Mouse (Mus musculus) retina, adult 2 months (tissue): ENCODE results near the gene Gramd1b.

Source experiments
- DNase-seq: peaks from one replicate; pipeline ENCODE4 v3.0.0-alpha.2; 2012; ENCODE audit warnings: low read depth, low spot score

The Gramd1b gene

DNA sequence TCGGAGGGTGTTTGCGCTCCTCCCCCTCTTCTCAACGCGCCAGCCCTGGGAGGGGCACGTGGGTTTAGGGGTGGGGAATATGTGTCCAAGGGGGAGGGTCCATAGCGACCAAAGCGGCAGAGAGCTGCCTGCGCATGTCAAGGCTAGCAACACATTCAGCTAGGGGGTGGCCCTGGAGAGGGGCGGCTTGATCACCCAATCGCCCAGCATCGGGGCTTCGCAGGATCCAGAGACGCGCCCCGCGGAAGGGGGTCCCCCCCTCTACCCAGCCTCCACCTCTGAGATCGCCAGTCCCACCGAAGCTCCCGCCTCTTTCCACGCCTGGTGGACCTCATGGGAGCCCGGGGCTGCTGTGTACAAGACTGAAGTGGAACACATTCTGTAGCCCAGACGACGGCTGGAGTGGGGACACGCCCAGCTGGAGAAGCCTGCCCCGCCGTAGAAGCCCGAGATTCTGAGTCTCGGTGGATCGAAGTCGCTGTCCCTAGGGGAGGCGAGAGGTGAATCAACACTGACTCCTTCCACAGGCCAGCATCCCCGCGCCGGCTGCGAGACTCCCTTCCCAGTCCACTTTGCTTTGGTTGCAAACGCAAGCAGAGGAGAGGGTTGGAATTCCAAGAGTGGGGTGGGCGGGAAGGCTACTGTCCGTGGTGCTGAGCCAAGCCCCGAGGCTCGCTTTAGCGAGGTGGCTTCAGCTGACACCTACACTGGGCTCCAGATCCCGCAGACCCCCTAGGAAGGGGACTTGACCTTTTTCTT lies 261.9 kb downstream of the Gramd1b start, which contains the start of gene Scn3b:
Scn3b (plus strand) TSS at position 115 of the 759 bp plus-strand sequence.
- no peak for DNase-seq

- no peak for DNase-seq
These were observed 262.5 kb downstream of the Gramd1b start for GRCm38 (mm10) chr9:40268748-40269102.

GRCm38 (mm10) chr9:40268040-40268747 lies 263.0 kb downstream of the Gramd1b start:
- no peak for DNase-seq

DNA sequence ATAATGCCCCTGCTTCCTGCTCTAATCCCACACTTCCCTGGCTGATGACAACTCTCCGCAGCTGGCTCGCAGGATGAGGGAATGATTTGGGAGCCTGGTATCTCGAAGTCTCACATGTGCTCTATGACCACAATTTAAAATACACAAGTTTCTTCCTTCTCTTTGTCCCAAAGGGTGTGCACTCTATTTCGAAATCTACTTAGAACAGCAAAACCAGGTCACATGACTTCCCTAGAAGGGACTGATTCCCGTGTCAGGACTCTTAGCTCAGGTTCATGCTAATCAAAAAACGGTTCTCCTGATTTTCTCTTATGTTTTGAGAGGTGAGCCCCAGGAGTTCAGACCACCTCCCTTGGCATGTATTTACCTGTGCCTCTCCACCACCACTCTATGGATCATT lies 267.3 kb downstream of the Gramd1b start:
- DNase-seq, result no peak

DNA sequence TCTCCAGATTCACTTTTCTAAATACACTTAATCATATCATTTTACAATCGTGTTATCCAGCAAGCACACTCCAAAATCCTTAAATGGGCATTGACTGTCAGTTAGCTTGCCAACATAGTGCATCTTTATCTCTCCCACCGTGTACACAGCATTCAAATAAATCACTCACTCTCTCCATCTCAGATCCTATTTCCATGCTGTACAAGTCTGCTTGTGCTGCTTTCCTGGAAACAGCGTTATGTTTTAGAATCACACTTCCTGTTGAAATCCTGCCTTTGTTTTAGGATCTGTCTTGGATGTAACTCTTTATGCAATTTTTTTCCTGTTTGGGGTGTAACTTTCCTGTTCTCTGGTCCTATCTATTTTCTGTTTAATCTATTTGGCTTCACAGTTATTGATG lies 278.7 kb downstream of the Gramd1b start:
- DNase-seq, result no peak

DNA sequence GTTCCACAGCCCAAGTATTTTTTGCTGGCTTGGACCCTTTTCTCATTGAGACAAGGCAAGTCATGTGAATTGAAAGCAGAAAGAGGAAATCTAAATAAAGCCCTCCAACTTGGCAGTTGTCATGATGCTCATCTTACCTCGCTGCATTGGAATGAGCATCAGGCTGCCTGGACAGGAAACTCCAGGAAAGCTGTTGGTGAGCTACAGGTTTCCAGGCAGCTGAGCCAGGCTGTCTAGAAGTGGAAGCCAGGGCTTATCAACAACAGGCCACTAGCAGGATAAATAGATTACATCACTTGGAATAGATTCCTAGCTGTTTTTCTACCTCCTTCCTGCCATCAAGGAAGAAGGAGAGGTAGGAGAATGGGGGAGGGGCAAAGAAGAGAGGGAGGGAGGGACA lies 282.1 kb downstream of the Gramd1b start:
- DNase-seq, result no peak

DNA sequence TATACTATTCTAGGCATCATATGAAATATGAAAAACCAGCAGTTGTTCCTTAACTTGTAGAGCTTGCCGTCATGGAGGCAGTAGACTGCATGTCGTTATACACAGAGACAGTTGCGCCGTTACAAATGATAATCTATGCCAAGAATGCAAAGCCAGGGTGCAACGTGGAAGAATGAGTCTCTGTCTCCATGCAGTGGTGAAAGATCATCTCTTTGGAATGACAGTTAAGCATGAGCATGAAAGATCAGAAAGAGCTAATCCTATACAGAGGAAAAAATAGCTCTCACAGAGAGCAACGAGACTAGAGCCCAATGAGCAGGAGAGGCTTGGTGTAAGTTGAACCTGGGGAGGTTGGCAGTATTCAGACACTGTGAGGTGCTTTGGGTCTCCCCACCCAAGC lies 284.5 kb downstream of the Gramd1b start:
- no peak for DNase-seq

- no peak for DNase-seq
These were observed 285.1 kb downstream of the Gramd1b start for GRCm38 (mm10) chr9:40245974-40246665.

DNA sequence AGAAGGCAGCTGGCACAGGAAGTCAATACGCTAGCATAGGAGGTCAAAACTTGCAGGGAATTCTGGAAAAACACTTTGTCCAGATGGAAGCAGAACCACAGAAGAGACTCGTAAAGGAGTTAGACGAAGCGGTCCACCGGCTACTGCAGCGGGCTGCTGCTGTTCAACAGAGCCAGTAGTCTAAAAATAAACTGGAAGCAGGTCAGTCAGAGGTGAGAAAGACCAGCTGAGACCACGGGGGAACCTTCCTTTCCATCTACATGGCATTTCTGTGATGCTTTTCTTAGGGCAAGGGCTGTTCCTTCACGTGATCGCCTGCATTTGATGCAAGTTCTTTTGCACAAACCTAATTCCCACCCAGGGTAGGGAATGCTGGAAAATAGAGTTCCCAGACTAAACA lies 285.7 kb downstream of the Gramd1b start:
- no peak for DNase-seq
